Mouse (Mus musculus) hindbrain, embryonic 10.5 days (tissue): ENCODE measurements around the gene Timm9. TPM values are rescaled to one million over a fixed set of nuclear protein-coding genes. Genes with fewer than 3 reads are reported as not detected.

ENCODE experiments used
- DNase-seq: peaks from one replicate; pipeline ENCODE4 v3.0.0-alpha.2; 2017; ENCODE audit warnings: low spot score
- H3K27ac ChIP-seq: fragments of 300-500 bp; sonication (generic); 2 replicates; pipeline ENCODE4 v1.5.1; 2016; ENCODE audit warnings: mild to moderate bottlenecking, moderate library complexity
- H3K27me3 ChIP-seq: fragments of 300-500 bp; sonication (generic); 2 replicates; pipeline ENCODE4 v1.6.1; 2016; ENCODE audit warnings: mild to moderate bottlenecking; ENCODE audit not compliant: poor library complexity, insufficient read depth, severe bottlenecking
- H3K36me3 ChIP-seq: fragments of 300-500 bp; sonication (generic); 2 replicates; pipeline ENCODE4 v1.6.1; 2016; ENCODE audit warnings: mild to moderate bottlenecking, moderate library complexity
- H3K4me1 ChIP-seq: fragments of 300-500 bp; sonication (generic); replicated peaks from 2 replicates; pipeline ENCODE4 v1.6.1; 2016; ENCODE audit warnings: mild to moderate bottlenecking
- H3K4me3 ChIP-seq: fragments of 300-500 bp; sonication (generic); 2 replicates; pipeline ENCODE4 v1.5.1; 2016; ENCODE audit warnings: mild to moderate bottlenecking, moderate library complexity
- H3K9me3 ChIP-seq: fragments of 300-500 bp; sonication (generic); 2 replicates; pipeline ENCODE4 v1.6.1; 2016; ENCODE audit warnings: mild to moderate bottlenecking, moderate library complexity
- WGBS: fragments of 180-500 bp; shearing (Covaris S2); methylation state at CpG from one replicate; pipeline ENCODE4 v1.1.7; 2016; 5-methylcytosine and 5-hydroxymethylcytosine counted together
- polyA plus RNA-seq: library from polyadenylated mRNA; unstranded; fragments of >200 nt; fragmentation: Nextera tagmentation; extraction: Ambion mirVana; gene quantifications from 2 replicates; pipeline ENCODE4 v1.2.1, GENCODE M21; 2016

Timm9 gene
- 69.8 and 77.8 TPM in 2 replicates for polyA plus RNA-seq

DNA sequence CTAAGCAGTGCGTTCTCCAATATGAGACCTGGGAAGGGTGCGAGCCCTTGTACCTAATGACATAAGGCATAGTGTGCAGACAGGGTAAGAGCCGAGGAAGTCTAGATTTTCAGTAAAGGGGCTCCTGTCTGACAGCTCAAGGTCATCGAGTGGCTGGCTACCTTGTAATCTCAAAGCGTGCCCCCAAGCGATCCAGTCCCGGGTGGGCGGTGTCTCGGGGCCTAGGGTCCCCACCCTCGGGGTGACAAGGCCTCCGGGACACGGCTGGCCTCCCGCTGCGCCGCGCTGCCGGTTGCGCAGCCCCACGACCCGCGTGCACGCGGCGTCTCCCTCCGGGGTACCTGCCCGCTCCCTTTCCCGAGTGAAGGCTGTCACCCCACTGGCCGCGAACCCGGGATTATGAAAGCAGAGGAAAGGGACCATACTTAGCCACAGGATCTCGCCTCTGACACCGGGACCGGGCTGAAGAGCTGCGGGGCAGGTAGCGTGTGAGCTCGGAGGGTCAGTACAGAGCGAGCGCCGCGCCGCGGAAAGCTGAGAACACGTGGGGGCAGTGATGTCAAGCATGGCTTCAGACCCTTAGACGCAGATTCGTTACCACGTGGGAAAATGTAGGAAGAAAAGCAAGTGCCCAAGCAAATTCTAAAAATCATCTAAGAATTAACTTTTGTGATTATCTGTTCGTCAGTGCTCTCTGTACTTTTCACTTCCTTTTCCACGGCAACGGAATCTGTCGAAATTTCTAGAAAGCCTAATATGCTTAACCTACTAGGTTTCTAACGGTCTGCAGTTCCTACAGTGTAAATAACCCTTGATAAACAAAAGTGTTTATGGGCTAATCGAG lies at the start of gene Timm9, which contains the start of gene 2700049A03Rik:
Gene Timm9, minus strand, starts transcription at position 555 of the 844 bp plus-strand sequence.
Gene 2700049A03Rik, plus strand, starts transcription at position 719 of the 844 bp plus-strand sequence.
- H3K9me3 ChIP-seq: no peaks in the 10 kb centered on the region
- H3K27me3 ChIP-seq: no peaks in the 10 kb centered on the region
- H3K27ac ChIP-seq: peak within 1 kb of the TSS; percentile 94
- DNase-seq: peak; percentile 83
- H3K4me1 ChIP-seq: peaks cover 32% of the 10 kb centered on the region
- H3K4me3 ChIP-seq: peak within 1 kb of the TSS; percentile 98
- H3K36me3 ChIP-seq: peaks cover 42% of the 10 kb centered on the region
- WGBS: under 1% methylated on average over 52 of the region's 52 CpGs

DNA sequence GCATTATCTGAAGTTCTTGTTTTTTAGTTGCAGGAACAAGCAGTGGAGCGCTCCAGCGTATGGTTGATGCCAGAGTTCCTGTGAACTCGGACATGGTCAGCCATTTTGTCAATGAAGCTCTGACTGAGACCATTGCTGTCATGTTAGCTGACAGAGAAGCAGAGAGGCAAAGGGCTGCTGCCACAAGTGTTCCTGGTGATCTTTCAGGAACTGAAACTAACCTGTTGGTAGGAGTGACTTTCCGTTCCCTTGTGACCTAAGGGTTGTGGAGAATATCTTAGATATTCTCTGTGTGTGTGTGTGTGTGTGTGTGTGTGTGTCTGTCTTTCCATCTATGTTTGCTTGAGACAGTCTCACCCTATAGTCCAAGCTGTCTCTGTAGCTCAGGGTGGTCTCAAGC lies 47.9 kb upstream of the Timm9 start:
- no peak overlapping the region for H3K27ac ChIP-seq
- no peak overlapping the region for H3K4me3 ChIP-seq
- no peaks in the 10 kb centered on the region for H3K27me3 ChIP-seq
- H3K36me3 ChIP-seq: peaks cover 86% of the 10 kb centered on the region
- no peaks in the 10 kb centered on the region for H3K4me1 ChIP-seq
- DNase-seq: no peak
- no peaks in the 10 kb centered on the region for H3K9me3 ChIP-seq
- WGBS: 99% methylated on average over 4 of the region's 4 CpGs

- H3K36me3 ChIP-seq: peaks cover 86% of the 10 kb centered on the region
- WGBS: 94% methylated on average over 3 of the region's 3 CpGs
- no peak overlapping the region for H3K4me3 ChIP-seq
- H3K27ac ChIP-seq: no peak overlapping the region
- no peaks in the 10 kb centered on the region for H3K4me1 ChIP-seq
- no peak for DNase-seq
- H3K27me3 ChIP-seq: no peaks in the 10 kb centered on the region
- H3K9me3 ChIP-seq: no peaks in the 10 kb centered on the region
Measured at GRCm38 (mm10) chr12:71183736-71184135, 47.3 kb upstream of the Timm9 start.

DNA sequence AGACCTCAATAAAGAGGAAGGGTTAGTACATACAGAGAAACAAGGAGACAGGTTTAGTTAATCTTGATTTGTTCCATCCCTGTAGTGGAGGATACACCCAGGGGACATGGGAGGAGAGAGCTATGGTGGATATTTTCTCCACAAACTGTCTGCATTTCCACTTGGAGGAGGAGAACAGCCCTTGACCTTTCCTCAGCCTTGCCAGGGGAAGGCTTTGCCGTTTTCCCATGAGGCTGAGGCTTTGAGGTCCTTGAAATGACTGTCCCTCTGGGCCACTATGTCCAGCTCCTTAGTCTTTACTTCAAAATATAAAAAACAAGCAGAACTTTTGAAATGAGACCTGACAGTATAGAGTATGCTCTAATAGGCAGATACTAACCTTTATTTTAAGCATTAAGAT lies 33.4 kb upstream of the Timm9 start:
- Histone ChIP-seq H3K36me3 (peaks cover 94% of the 10 kb centered on the region), H3K27me3 (no peaks in the 10 kb centered on the region), H3K27ac (no peak overlapping the region), H3K9me3 (no peaks in the 10 kb centered on the region), H3K4me1 (no peaks in the 10 kb centered on the region), H3K4me3 (no peak overlapping the region)
- no peak for DNase-seq
- 86% methylated on average over 1 of the region's 1 CpGs for WGBS

- Histone ChIP-seq H3K4me3 (no peak overlapping the region), H3K27me3 (no peaks in the 10 kb centered on the region), H3K9me3 (no peaks in the 10 kb centered on the region), H3K4me1 (no peaks in the 10 kb centered on the region), H3K27ac (no peak overlapping the region), H3K36me3 (peaks cover 99% of the 10 kb centered on the region)
- 97% methylated on average over 9 of the region's 9 CpGs for WGBS
- no peak for DNase-seq
Measured at GRCm38 (mm10) chr12:71164410-71164809, 27.9 kb upstream of the Timm9 start.

GRCm38 (mm10) chr12:71157974-71158373 lies 21.5 kb upstream of the Timm9 start:
- no peak for DNase-seq
- Histone ChIP-seq H3K4me3 (no peak overlapping the region), H3K27me3 (no peaks in the 10 kb centered on the region), H3K27ac (no peak overlapping the region), H3K36me3 (peaks cover 99% of the 10 kb centered on the region), H3K9me3 (no peaks in the 10 kb centered on the region), H3K4me1 (no peaks in the 10 kb centered on the region)
- WGBS: 93% methylated on average over 6 of the region's 6 CpGs

DNA sequence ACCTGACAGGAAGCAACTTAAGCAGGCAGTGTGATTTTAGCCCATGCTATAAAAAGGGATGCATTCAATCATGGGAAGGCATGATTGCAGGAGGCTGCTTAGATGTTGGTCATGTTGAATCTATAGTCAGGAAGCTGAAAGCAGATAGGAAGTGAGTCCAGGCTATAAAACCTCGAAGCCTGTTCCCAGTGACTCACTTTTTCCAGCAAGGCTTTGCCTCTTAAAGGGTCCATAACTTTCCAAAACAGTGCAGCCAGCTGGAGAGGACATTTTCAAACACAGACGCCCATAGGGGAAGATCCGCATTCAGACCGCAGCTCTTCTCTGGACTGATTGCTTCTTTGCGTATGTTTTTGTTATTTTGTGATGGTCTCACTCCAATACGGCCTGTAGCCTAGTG lies 18.5 kb upstream of the Timm9 start:
- H3K4me3 ChIP-seq: no peak overlapping the region
- 96% methylated on average over 6 of the region's 6 CpGs for WGBS
- no peaks in the 10 kb centered on the region for H3K27me3 ChIP-seq
- H3K27ac ChIP-seq: no peak overlapping the region
- H3K4me1 ChIP-seq: no peaks in the 10 kb centered on the region
- no peaks in the 10 kb centered on the region for H3K9me3 ChIP-seq
- H3K36me3 ChIP-seq: peaks cover 97% of the 10 kb centered on the region
- DNase-seq: no peak

GRCm38 (mm10) chr12:71150167-71150566 lies 13.7 kb upstream of the Timm9 start:
- Histone ChIP-seq H3K27me3 (no peaks in the 10 kb centered on the region), H3K36me3 (peaks cover 94% of the 10 kb centered on the region), H3K4me3 (no peak overlapping the region), H3K4me1 (no peaks in the 10 kb centered on the region), H3K27ac (no peak overlapping the region), H3K9me3 (no peaks in the 10 kb centered on the region)
- 93% methylated on average over 8 of the region's 8 CpGs for WGBS
- no peak for DNase-seq

DNA sequence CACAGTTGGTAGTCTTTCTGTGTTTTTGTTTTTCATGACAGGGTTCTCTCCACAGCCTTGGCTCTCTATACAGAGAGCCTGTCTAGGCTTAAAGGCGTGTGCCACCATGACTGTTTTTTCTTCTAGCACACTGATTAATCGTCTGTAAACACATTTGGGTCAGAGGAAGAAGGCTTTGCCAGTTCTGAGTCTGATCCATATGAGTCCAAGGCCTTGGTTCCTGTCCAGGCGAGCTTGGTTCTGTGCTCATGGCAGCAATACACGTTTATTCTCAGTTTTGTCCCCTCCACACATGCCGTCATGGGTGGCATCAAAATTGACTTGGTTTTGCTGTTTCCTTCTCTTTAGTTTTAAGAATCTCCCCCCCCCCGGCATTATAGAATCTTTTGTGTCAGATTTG lies 13.0 kb upstream of the Timm9 start:
- Histone ChIP-seq H3K9me3 (no peaks in the 10 kb centered on the region), H3K27me3 (no peaks in the 10 kb centered on the region), H3K27ac (no peak overlapping the region), H3K4me3 (no peak overlapping the region), H3K4me1 (no peaks in the 10 kb centered on the region), H3K36me3 (peaks cover 94% of the 10 kb centered on the region)
- WGBS: 87% methylated on average over 6 of the region's 6 CpGs
- DNase-seq: no peak

GRCm38 (mm10) chr12:71148801-71149200 lies 12.3 kb upstream of the Timm9 start:
- Histone ChIP-seq H3K4me3 (no peak overlapping the region), H3K36me3 (peaks cover 94% of the 10 kb centered on the region), H3K27me3 (no peaks in the 10 kb centered on the region), H3K4me1 (no peaks in the 10 kb centered on the region), H3K27ac (no peak overlapping the region), H3K9me3 (no peaks in the 10 kb centered on the region)
- no peak for DNase-seq
- 95% methylated on average over 9 of the region's 9 CpGs for WGBS

GRCm38 (mm10) chr12:71147641-71148040 lies 11.2 kb upstream of the Timm9 start:
- 90% methylated on average over 3 of the region's 3 CpGs for WGBS
- peak; percentile 27 for DNase-seq
- Histone ChIP-seq H3K27me3 (no peaks in the 10 kb centered on the region), H3K4me1 (no peaks in the 10 kb centered on the region), H3K9me3 (no peaks in the 10 kb centered on the region), H3K36me3 (peaks cover 94% of the 10 kb centered on the region), H3K27ac (no peak overlapping the region), H3K4me3 (no peak overlapping the region)

GRCm38 (mm10) chr12:71141189-71141588 lies 4.7 kb upstream of the Timm9 start:
- Histone ChIP-seq H3K27me3 (no peaks in the 10 kb centered on the region), H3K27ac (no peak overlapping the region), H3K36me3 (peaks cover 69% of the 10 kb centered on the region), H3K4me3 (no peak overlapping the region), H3K4me1 (peaks cover 20% of the 10 kb centered on the region), H3K9me3 (no peaks in the 10 kb centered on the region)
- no peak for DNase-seq

DNA sequence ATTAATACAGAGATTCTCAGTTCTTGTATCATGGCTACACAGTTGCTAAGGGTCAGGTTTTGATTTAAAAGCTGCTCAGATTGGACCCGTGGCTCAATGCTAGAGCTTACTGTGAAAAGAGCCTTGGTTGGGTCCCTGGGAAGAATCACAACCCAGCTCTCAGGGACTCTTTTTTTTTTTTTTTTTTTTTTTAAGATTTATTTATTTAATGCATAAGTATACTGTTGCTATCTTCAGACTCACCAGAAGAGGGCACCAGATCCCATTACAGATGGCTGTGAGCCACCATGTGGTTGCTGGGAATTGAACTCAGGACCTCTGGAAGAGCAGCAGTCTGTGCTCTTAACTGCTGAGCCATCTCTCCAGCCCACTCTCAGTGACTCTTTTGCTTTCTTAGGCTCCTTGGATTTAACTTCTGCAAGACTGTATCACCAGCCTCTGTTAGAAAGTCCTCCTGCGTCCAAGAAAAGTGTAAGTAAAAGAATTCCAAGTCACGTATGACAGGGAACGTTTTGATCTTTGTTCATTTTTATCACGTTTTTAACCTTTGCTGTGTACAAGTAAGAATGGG lies 2.9 kb upstream of the Timm9 start:
- WGBS: 76% methylated on average over 5 of the region's 5 CpGs
- Histone ChIP-seq H3K36me3 (peaks cover 51% of the 10 kb centered on the region), H3K4me1 (peaks cover 32% of the 10 kb centered on the region)

More for the DNA sequence above, 2.9 kb upstream of the Timm9 start:
- H3K27me3 ChIP-seq: no peaks in the 10 kb centered on the region
- no peak for DNase-seq
- H3K9me3 ChIP-seq: no peaks in the 10 kb centered on the region
- no peak overlapping the region for H3K27ac ChIP-seq
- H3K4me3 ChIP-seq: peak overlapping the region; percentile 98
